Mouse (Mus musculus) stomach, postnatal 0 days (tissue): ENCODE results near the gene Slc27a5. TPM values are rescaled to one million over a fixed set of nuclear protein-coding genes. Genes with fewer than 3 reads are reported as not detected.

Experiments
- ATAC-seq: fragments of 200-750 bp; cut with Nextera tagmentation; 2 replicates; pipeline ENCODE4 v1.8.0; 2017; ENCODE audit not compliant: low FRiP score, low TSS enrichment
- DNase-seq: peaks from one replicate; pipeline ENCODE4 v3.0.0-alpha.2; 2016; ENCODE audit warnings: low spot score
- H3K27ac ChIP-seq: fragments of 300-500 bp; sonication (generic); replicated peaks from 2 replicates; pipeline ENCODE4 v1.5.1; 2014; ENCODE audit warnings: mild to moderate bottlenecking, control low read depth
- H3K27me3 ChIP-seq: fragments of 300-500 bp; sonication (generic); 2 replicates; pipeline ENCODE4 v1.6.1; 2014; ENCODE audit warnings: low read length; ENCODE audit not compliant: control insufficient read depth, insufficient read depth
- H3K36me3 ChIP-seq: fragments of 300-500 bp; sonication (generic); 2 replicates; pipeline ENCODE4 v1.6.1; 2014; ENCODE audit warnings: low read length, mixed read lengths; ENCODE audit not compliant: control insufficient read depth, insufficient read depth
- H3K4me1 ChIP-seq: fragments of 300-500 bp; sonication (generic); replicated peaks from 2 replicates; pipeline ENCODE4 v1.6.1; 2014; ENCODE audit warnings: antibody characterized with exemption; ENCODE audit not compliant: control insufficient read depth, insufficient read depth
- H3K4me2 ChIP-seq: fragments of 300-500 bp; sonication (generic); replicated peaks from 2 replicates; pipeline ENCODE4 v1.6.1; 2014; ENCODE audit warnings: low read depth, mild to moderate bottlenecking, control low read depth, moderate library complexity
- H3K4me3 ChIP-seq: fragments of 300-500 bp; sonication (generic); 2 replicates; pipeline ENCODE4 v1.5.1; 2014; ENCODE audit warnings: low read depth, low read length, control low read depth
- H3K9ac ChIP-seq: fragments of 300-500 bp; sonication (generic); 2 replicates; pipeline ENCODE4 v1.6.1; 2014; ENCODE audit warnings: mild to moderate bottlenecking, low read length, control low read depth, mixed read lengths
- H3K9me3 ChIP-seq: fragments of 300-500 bp; sonication (generic); 2 replicates; pipeline ENCODE4 v1.6.1; 2016; ENCODE audit warnings: low read length; ENCODE audit not compliant: control insufficient read depth
- CTCF ChIP-seq: IDR thresholded peaks from 2 replicates; pipeline ENCODE4 v1.5.1; 2016; ENCODE audit warnings: antibody characterized with exemption, low read depth, mild to moderate bottlenecking, moderate library complexity
- EP300 ChIP-seq: optimal IDR thresholded peaks from 2 replicates; pipeline ENCODE3; 2016; ENCODE audit warnings: antibody characterized with exemption
- WGBS: fragments of 180-500 bp; shearing (Covaris S2); extraction: QIAGEN DNeasy Blood & Tissue Kit; methylation state at CpG from one replicate; pipeline ENCODE4 v1.1.7; 2014; 5-methylcytosine and 5-hydroxymethylcytosine counted together
- polyA plus RNA-seq: library from polyadenylated mRNA; unstranded; fragments of >200 nt; fragmentation: Nextera tagmentation; extraction: Ambion mirVana; gene quantifications from 2 replicates; pipeline ENCODE4 v1.2.1, GENCODE M21; 2015

Gene Slc27a5
- polyA plus RNA-seq, 1 experiment from 2014 or later: 0.13 TPM

- H3K4me2 ChIP-seq: no peak overlapping the region
- 69% methylated on average over 5 of the region's 5 CpGs for WGBS
- ATAC-seq (no peak), DNase-seq (no peak)
- no peaks in the 10 kb centered on the region for H3K27me3 ChIP-seq
- H3K9ac ChIP-seq: no peak overlapping the region
- no peaks in the 10 kb centered on the region for H3K4me1 ChIP-seq
- no peak overlapping the region for H3K27ac ChIP-seq
- no peaks in the 10 kb centered on the region for H3K9me3 ChIP-seq
- no peak overlapping the region for H3K4me3 ChIP-seq
- no peaks in the 10 kb centered on the region for H3K36me3 ChIP-seq
- no peak for TF ChIP-seq CTCF
- TF ChIP-seq EP300: no peak
These were observed 40.5 kb downstream of the Slc27a5 start for GRCm38 (mm10) chr7:12957511-12957910.

GRCm38 (mm10) chr7:12954896-12955295 lies 43.1 kb downstream of the Slc27a5 start:
- no peak for ATAC-seq
- Histone ChIP-seq H3K27ac (no peak overlapping the region), H3K9ac (no peak overlapping the region), H3K9me3 (no peaks in the 10 kb centered on the region), H3K4me3 (no peak overlapping the region), H3K27me3 (no peaks in the 10 kb centered on the region), H3K4me1 (peaks cover under 1% of the 10 kb centered on the region; the same call in 1 of the 2 replicates), H3K4me2 (no peak overlapping the region), H3K36me3 (no peaks in the 10 kb centered on the region)
- DNase-seq: no peak
- TF ChIP-seq EP300 (no peak), CTCF (peak; percentile 47)
- 39% methylated on average over 3 of the region's 3 CpGs for WGBS

- Histone ChIP-seq H3K27me3 (no peaks in the 10 kb centered on the region), H3K9me3 (no peaks in the 10 kb centered on the region), H3K9ac (peak overlapping the region; percentile 63), H3K4me1 (peaks cover 3% of the 10 kb centered on the region; the same call in 1 of the 2 replicates), H3K4me2 (peak overlapping the region; percentile 80), H3K27ac (peak overlapping the region; percentile 76), H3K36me3 (no peaks in the 10 kb centered on the region), H3K4me3 (peak overlapping the region; percentile 49)
- 3% methylated on average over 16 of the region's 16 CpGs for WGBS
- no peak for DNase-seq
- no peak for TF ChIP-seq CTCF
- no peak for TF ChIP-seq EP300
- ATAC-seq: peak; percentile 25
These were observed 48.1 kb downstream of the Slc27a5 start for GRCm38 (mm10) chr7:12949872-12950229.

GRCm38 (mm10) chr7:12949032-12949871 lies 48.7 kb downstream of the Slc27a5 start:
- no peaks in the 10 kb centered on the region for H3K36me3 ChIP-seq
- peak; percentile 97 for ATAC-seq
- peaks cover 3% of the 10 kb centered on the region; the same call in 1 of the 2 replicates for H3K4me1 ChIP-seq
- H3K9me3 ChIP-seq: no peaks in the 10 kb centered on the region
- H3K27me3 ChIP-seq: no peaks in the 10 kb centered on the region
- 7% methylated on average over 35 of the region's 35 CpGs for WGBS
- H3K27ac ChIP-seq: peak overlapping the region; percentile 76
- H3K9ac ChIP-seq: peak overlapping the region; percentile 63
- no peak; the same call in 1 of the 2 replicates for TF ChIP-seq CTCF
- no peak for TF ChIP-seq EP300
- H3K4me3 ChIP-seq: peak overlapping the region; percentile 49
- DNase-seq: peak; percentile 86
- peak overlapping the region; percentile 80 for H3K4me2 ChIP-seq

- Histone ChIP-seq H3K36me3 (no peaks in the 10 kb centered on the region), H3K4me2 (no peak overlapping the region), H3K9ac (no peak overlapping the region), H3K27me3 (no peaks in the 10 kb centered on the region), H3K4me3 (no peak overlapping the region), H3K27ac (no peak overlapping the region), H3K9me3 (no peaks in the 10 kb centered on the region), H3K4me1 (no peaks in the 10 kb centered on the region)
- DNase-seq (no peak), ATAC-seq (no peak)
- TF ChIP-seq EP300 (no peak), CTCF (peak; percentile 63)
These were observed 54.5 kb downstream of the Slc27a5 start for GRCm38 (mm10) chr7:12943488-12943887.

GRCm38 (mm10) chr7:12940599-12940998 lies 57.4 kb downstream of the Slc27a5 start:
- Histone ChIP-seq H3K27me3 (no peaks in the 10 kb centered on the region), H3K9ac (no peak overlapping the region), H3K36me3 (no peaks in the 10 kb centered on the region), H3K4me1 (no peaks in the 10 kb centered on the region), H3K4me2 (no peak overlapping the region), H3K9me3 (no peaks in the 10 kb centered on the region), H3K4me3 (no peak overlapping the region), H3K27ac (no peak overlapping the region)
- no peak for ATAC-seq
- TF ChIP-seq CTCF (no peak), EP300 (no peak)
- no peak for DNase-seq
- 83% methylated on average over 4 of the region's 4 CpGs for WGBS

Other genes starting within 250 kb of the Slc27a5 start
- 1.3 and 1.7 TPM in 2 replicates for gene Zscan18, start 194.6 kb downstream of the Slc27a5 start, polyA plus RNA-seq
- gene Zfp329, start 179.3 kb downstream of the Slc27a5 start, polyA plus RNA-seq: 5.9 and 6.4 TPM in 2 replicates
- 15.9 and 16.9 TPM in 2 replicates for gene Zfp110, start 163.4 kb downstream of the Slc27a5 start, polyA plus RNA-seq
- gene Zfp128, start 117.0 kb downstream of the Slc27a5 start, polyA plus RNA-seq: 1.5 and 1.6 TPM in 2 replicates
- gene Zscan22, start 100.4 kb downstream of the Slc27a5 start, polyA plus RNA-seq: 5.1 and 5.8 TPM in 2 replicates
- 784 and 821 TPM in 2 replicates for gene Rps5, start 75.9 kb downstream of the Slc27a5 start, polyA plus RNA-seq
- 30.7 and 33.6 TPM in 2 replicates for gene Rnf225, start 70.8 kb downstream of the Slc27a5 start, polyA plus RNA-seq
- gene Zfp324, start 32.4 kb downstream of the Slc27a5 start, polyA plus RNA-seq: 4.4 and 4.6 TPM in 2 replicates
- 2.1 and 2.5 TPM in 2 replicates for gene Zfp446, start 20.3 kb downstream of the Slc27a5 start, polyA plus RNA-seq
- gene Trim28, start 922 bp upstream of the Slc27a5 start, polyA plus RNA-seq: 93.7 and 105 TPM in 2 replicates
- 8.5 and 9.5 TPM in 2 replicates for gene Zbtb45, start 11.8 kb upstream of the Slc27a5 start, polyA plus RNA-seq
- gene Chmp2a, start 36.6 kb upstream of the Slc27a5 start, polyA plus RNA-seq: 271 and 287 TPM in 2 replicates
- gene Ube2m, start 40.1 kb upstream of the Slc27a5 start, polyA plus RNA-seq: 90.9 and 93.4 TPM in 2 replicates
- 0.93 and 1.3 TPM in 2 replicates for gene Mzf1, start 56.6 kb upstream of the Slc27a5 start, polyA plus RNA-seq
- 0.01 TPM in 1 of 2 replicates, not detected in the other for gene Vmn1r85, start 97.0 kb upstream of the Slc27a5 start, polyA plus RNA-seq
- not detected in 2 replicates for gene Vmn1r86, start 121.7 kb upstream of the Slc27a5 start, polyA plus RNA-seq
- gene Vmn1r87, start 142.0 kb upstream of the Slc27a5 start, polyA plus RNA-seq: 0.04 TPM in 1 of 2 replicates, not detected in the other
- 0.02 TPM in 1 of 2 replicates, not detected in the other for gene Vmn1r88, start 161.4 kb upstream of the Slc27a5 start, polyA plus RNA-seq
- not detected in 2 replicates for gene Vmn1r89, start 214.8 kb upstream of the Slc27a5 start, polyA plus RNA-seq